Mouse (Mus musculus) thymus, postnatal 25 days (tissue): ENCODE results near the gene AI464131.

Source experiments
- DNase-seq: peaks from one replicate; pipeline ENCODE4 v3.0.0; 2022

The AI464131 gene

GRCm38 (mm10) chr4:41468396-41469080 is 34.3 kb downstream of the AI464131 start:
- peak; percentile 36 for DNase-seq

GRCm38 (mm10) chr4:41465287-41465665 is 37.6 kb downstream of the AI464131 start:
- DNase-seq: no peak

- DNase-seq: peak; percentile 97
Measured at GRCm38 (mm10) chr4:41464345-41465286, 38.3 kb downstream of the AI464131 start, which contains the start of the genes Kif24 and Nudt2. Kif24 (minus strand) TSS chr4:41464887. Nudt2 (plus strand) TSS chr4:41465151.

GRCm38 (mm10) chr4:41463051-41463738 is 39.7 kb downstream of the AI464131 start:
- peak; percentile 43 for DNase-seq

- no peak for DNase-seq
Measured at GRCm38 (mm10) chr4:41460690-41461089, 42.2 kb downstream of the AI464131 start.

- no peak for DNase-seq
Measured at GRCm38 (mm10) chr4:41447595-41447994, 55.3 kb downstream of the AI464131 start.
